Mouse (Mus musculus) Patski (cell line): Measurements from ENCODE around the gene Ier5. TPM values are rescaled to one million over a fixed set of nuclear protein-coding genes. Genes with fewer than 3 reads are reported as not detected.

ENCODE experiments used
- ATAC-seq: fragments of 100-300 bp; one replicate; pipeline ENCODE4 v1.8.0; 2021
- CTCF ChIA-PET: fragments of 350-600 bp; sonication (Branson Sonifier 250); formaldehyde crosslinking; loops from one replicate; lab custom pipeline; 2022; ENCODE audit warnings: inconsistent platforms; lab: Charles Lee
- POLR2A ChIA-PET: fragments of 350-600 bp; sonication (Branson Sonifier 250); formaldehyde crosslinking; loops from one replicate; lab custom pipeline; 2022; ENCODE audit warnings: antibody characterized with exemption, inconsistent platforms; lab: Charles Lee
- DNase-seq: peaks from one replicate; pipeline ENCODE4 v3.0.0-alpha.2; 2011; ENCODE audit warnings: low read depth, low spot score
- H3K27me3 ChIP-seq: fragments of 371-371 bp; one replicate; pipeline ENCODE4 v1.5.1; 2021
- CTCF ChIP-seq: fragments of 100-300 bp; IDR thresholded peaks from one replicate; pipeline ENCODE4 v1.5.1; 2021
- in situ Hi-C: fragments of 300-500 bp; cut with MboI; formaldehyde crosslinking; loops from 3 replicates; pipeline ENCODE4 v1.11.1; 2018; ENCODE audit warnings: low pct_unique_long_range_greater_than_20kb, mixed read lengths
- polyA plus RNA-seq: library from polyadenylated mRNA; unstranded; gene quantifications from one replicate; pipeline ENCODE4 v1.2.3, GENCODE M21; 2021

Ier5 gene
- 43.2 TPM for polyA plus RNA-seq

DNA sequence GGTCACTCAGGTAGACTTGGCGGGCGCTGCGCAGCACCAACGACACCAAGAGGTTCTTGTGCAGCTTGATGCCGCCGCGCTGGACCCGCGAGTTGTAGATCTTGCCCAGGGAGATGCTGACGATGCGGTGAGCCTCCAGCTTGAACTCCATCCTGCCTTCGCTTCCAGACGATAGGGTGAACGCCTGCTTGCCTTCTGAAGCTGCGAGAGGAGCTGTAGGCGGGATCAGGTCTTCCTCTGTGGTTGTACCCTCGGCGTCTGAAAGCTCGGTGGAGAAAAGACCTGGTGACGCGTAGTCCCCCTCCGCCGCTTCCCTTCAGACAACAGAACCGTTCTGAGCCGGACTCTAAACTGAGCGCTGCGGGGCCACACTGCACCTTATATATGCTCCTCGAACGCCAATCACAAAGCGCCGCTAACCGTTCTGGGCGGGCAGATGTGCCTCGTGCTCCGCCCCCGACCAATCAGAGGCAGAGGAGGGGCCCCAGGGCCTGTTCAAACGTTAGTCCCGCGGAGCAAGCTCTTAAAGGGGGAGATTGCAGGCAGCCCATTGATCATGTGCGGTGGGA, at the start of gene Ier5:
Ier5 (minus strand) TSS at position 357 of the 569 bp plus-strand sequence.
- peak; percentile 93 for DNase-seq
- peak; percentile 88 for ATAC-seq
- TF ChIP-seq CTCF: no peak
- in situ Hi-C loops: loop anchor here (5.0 to 25.0 kb wide), 3 partner anchors 47 to 1587 kb away; no protein-coding TSS in a partner anchor
- no peaks in the 10 kb centered on the region for H3K27me3 ChIP-seq
- ChIA-PET CTCF (interaction anchor here (0.6 to 8.9 kb wide), 6 partner anchors 12 to 126 kb away, joined by 3 to 71 read pairs (median 3); no protein-coding TSS in a partner anchor), POLR2A (interaction anchor here (0.7 to 6.6 kb wide), 17 partner anchors 11 to 146 kb away, joined by 3 to 78 read pairs (median 4); partner anchors contain the start of genes BC034090 and Mr1)

DNA sequence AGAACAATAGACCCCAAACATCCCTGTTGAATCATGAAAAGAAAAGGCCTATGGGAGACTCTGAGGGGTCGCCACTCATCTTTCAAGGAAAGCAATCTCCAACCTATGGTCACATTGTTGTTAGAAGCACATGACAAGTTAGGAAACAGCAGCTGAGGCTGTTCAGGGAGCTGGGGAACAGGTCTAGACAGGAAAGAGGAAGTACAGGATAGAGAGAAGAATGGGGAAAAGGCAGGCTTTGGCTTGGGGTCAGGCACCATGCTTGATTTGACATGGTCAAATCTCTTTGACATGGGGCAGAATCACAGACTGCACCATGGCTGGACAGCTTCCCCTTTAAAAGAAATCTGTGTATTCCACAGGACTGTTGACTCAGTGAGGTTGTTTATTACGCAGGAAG, 47.8 kb upstream of the Ier5 start:
- no peak for ATAC-seq

DNA sequence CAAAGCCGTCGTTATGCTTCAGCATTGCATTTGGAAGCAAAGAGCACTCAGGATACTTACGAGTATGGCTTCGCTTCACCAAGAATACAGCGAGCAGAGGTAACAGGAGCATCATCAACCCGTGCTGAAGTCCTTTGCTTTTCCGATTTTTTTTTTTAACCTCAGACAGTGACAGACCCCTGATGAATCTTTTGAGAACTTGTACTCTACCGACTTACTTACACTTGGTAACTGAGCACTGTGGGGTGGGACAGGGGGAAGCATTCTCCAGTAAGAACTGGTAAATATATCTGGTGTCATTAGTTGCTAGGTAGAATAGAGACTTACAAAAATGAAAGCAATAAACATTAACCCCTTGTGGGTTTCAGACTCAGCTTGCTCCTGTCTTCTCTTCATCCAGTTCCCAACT, 47.1 kb upstream of the Ier5 start, which contains the start of gene Mr1:
Mr1 (minus strand) TSS at position 243 of the 409 bp plus-strand sequence.
- no peaks in the 10 kb centered on the region for H3K27me3 ChIP-seq
- DNase-seq: no peak
- CTCF ChIA-PET: interaction anchor here (1.3 to 1.6 kb wide), 2 partner anchors 8 to 98 kb away, joined by 3 to 6 read pairs; no protein-coding TSS in a partner anchor
- in situ Hi-C loops: no loop called here
- peak; percentile 88 for ATAC-seq
- no peak for TF ChIP-seq CTCF
- POLR2A ChIA-PET: interaction anchor here (1.2 to 2.7 kb wide), 2 partner anchors 48 to 95 kb away, joined by 3 to 12 read pairs; partner anchors contain the start of gene Ier5

More for the DNA sequence above, 47.8 kb upstream of the Ier5 start:
- in situ Hi-C loops: no loop called here
- no peaks in the 10 kb centered on the region for H3K27me3 ChIP-seq
- ChIA-PET CTCF (interaction anchor here (1.6 kb wide), 1 partner anchor 9 kb away, joined by 6 read pairs; no protein-coding TSS in a partner anchor), POLR2A (interaction anchor here (1.2 to 2.7 kb wide), 2 partner anchors 48 to 96 kb away, joined by 3 to 12 read pairs; partner anchors contain the start of gene Ier5)
- DNase-seq: no peak
- no peak for TF ChIP-seq CTCF

DNA sequence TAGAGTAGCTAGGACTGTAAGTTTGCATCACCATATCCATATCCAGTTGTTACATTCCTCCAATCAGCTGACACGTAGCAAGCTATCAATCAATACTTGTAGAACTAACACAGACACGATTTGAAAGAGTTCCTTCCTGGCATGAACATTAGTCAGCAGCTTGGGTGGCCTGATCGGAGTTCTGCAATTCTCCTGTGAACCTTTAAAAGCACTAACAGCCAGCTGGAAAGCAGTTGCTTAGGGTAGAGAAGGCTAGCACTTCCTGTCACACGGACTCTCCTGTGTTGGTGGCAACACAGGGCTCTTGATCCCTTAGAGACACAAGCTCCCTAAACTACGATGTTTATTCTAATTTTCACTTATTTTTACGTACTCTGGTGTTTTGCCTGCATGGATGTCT, 46.2 kb upstream of the Ier5 start:
- no peak for DNase-seq
- ChIA-PET CTCF (interaction anchor here (1.0 to 1.9 kb wide), 7 partner anchors 9 to 97 kb away, joined by 3 to 5 read pairs (median 3); partner anchors contain the start of gene Stx6), POLR2A (interaction anchor here (0.7 to 2.7 kb wide), 4 partner anchors 11 to 94 kb away, joined by 3 to 12 read pairs (median 4); partner anchors contain the start of gene Ier5)
- TF ChIP-seq CTCF: no peak
- in situ Hi-C loops: no loop called here
- no peaks in the 10 kb centered on the region for H3K27me3 ChIP-seq
- ATAC-seq: peak; percentile 31

DNA sequence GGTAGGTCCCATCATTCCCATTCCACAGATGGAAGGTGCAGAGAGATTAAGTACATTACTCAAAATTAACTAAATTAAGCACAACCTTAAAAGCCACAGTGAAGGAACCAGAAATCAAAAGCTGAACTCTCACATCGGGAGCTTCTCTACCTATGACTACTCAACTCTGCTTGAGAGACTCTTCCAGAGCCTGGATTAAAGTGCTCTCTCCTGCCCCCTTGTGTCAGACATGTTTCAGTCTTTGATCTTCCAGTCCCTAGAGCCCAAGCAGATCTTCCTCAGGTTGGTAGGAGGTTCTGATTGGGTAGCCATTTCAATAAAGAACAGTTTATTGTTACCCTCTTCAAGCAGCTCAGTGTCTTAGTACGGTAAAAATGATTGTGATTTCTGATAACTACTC, 40.6 kb upstream of the Ier5 start:
- ChIA-PET CTCF (interaction anchor here (1.2 to 3.6 kb wide), 3 partner anchors 17 to 89 kb away, joined by 3 to 11 read pairs (median 5); partner anchors contain the start of gene Ier5), POLR2A (interaction anchor here (1.4 kb wide), 1 partner anchor 43 kb away, joined by 3 read pairs; no protein-coding TSS in a partner anchor)
- DNase-seq: no peak
- TF ChIP-seq CTCF: peak; percentile 64
- no peak for ATAC-seq
- in situ Hi-C loops: no loop called here
- H3K27me3 ChIP-seq: no peaks in the 10 kb centered on the region

DNA sequence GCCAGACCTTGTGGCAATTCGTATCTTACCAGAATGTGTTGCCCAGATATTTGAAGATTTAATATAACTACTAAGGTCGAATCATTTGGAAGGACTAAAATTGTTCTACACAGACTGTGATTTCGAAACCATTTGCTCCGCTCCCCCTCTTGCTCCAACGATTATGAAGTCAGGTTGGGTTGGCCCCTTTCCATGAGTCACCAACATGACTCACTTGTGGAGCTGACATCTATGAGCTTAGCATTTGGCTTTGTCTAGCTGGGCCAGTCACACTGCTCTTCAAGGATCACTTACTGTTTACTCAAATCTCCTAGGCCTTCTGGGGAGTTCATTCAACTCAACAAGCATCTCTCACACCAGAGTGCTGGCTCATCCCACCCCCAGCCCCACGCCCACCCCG, 39.4 kb upstream of the Ier5 start:
- TF ChIP-seq CTCF: no peak
- in situ Hi-C loops: no loop called here
- POLR2A ChIA-PET: interaction anchor here (0.6 to 1.5 kb wide), 2 partner anchors 27 to 34 kb away, joined by 3 to 8 read pairs; no protein-coding TSS in a partner anchor
- ATAC-seq (peak; percentile 91), DNase-seq (peak; percentile 87)
- CTCF ChIA-PET: interaction anchor here (1.4 to 3.6 kb wide), 4 partner anchors 9 to 88 kb away, joined by 5 to 11 read pairs (median 6); no protein-coding TSS in a partner anchor
- H3K27me3 ChIP-seq: no peaks in the 10 kb centered on the region

DNA sequence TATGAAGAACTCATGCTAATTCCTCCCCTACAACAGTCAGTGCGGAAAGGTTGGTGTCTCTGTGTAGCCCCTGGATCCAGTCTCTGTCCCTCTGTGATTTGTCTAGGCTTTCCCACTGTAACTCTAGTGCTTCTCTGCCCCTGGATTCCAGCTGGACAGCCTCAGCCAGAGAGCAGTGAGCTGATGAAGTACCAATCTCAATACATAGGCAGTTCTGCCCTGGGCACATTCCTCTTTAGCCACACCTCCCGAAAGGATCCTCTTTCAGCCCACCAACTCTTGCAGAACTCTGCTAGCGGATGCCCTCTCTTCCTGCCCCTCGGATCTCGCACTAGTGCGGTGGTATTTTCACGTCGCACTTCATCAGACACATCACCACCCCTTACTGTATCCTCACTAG, 35.4 kb upstream of the Ier5 start:
- no peak for DNase-seq
- ChIA-PET POLR2A (no interaction called here), CTCF (interaction anchor here (1.0 to 1.1 kb wide), 3 partner anchors 11 to 108 kb away, joined by 3 read pairs; no protein-coding TSS in a partner anchor)
- ATAC-seq: no peak
- H3K27me3 ChIP-seq: no peaks in the 10 kb centered on the region
- in situ Hi-C loops: no loop called here
- no peak for TF ChIP-seq CTCF

DNA sequence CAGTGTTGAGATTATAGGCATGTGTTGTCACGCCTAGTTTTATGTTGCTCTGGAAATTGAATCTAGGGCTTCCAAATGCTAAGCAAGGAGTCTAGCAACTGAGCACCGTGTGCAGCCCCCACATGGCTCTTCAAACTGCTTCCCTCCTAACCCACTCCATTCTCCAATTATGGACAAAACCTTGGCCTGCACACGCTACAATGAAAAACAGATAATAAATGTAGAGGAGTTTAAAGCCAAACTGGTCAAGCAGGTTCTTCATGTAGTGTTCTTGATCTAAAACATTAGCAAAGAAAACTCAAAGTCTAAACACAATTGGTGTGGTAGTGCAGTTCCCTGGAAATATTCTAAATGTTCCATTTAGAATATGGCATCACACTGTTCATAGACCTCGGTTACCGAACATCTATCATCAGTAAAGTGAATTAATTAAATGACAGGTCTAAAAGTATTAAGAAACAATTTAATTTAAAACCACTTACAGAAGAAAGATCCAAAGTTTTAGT, 28.0 kb upstream of the Ier5 start:
- no peak for TF ChIP-seq CTCF
- H3K27me3 ChIP-seq: no peaks in the 10 kb centered on the region
- no peak for ATAC-seq
- no peak for DNase-seq
- ChIA-PET CTCF (no interaction called here), POLR2A (no interaction called here)
- in situ Hi-C loops: no loop called here

DNA sequence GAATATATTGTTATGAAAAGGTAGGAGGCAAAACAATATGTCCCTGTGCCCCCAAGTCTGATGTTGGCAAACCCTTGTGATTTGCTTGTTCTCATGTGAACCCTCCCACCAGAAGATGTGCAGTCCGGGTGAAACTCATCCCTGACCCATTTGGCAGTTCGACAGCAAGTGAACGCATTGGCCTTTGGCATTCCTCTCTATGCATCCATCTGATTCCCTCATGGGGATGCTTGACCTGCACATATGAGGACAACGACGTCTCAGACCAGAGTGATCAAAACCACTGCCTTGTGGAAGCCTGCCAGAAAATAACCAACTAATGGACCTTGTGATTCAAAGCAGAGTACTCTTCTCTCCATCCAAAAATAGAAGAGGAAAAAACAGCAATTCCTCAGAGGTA, 27.3 kb upstream of the Ier5 start:
- H3K27me3 ChIP-seq: no peaks in the 10 kb centered on the region
- no peak for TF ChIP-seq CTCF
- in situ Hi-C loops: no loop called here
- no peak for DNase-seq
- ChIA-PET CTCF (interaction anchor here (1.0 kb wide), 1 partner anchor 10 kb away, joined by 4 read pairs; no protein-coding TSS in a partner anchor), POLR2A (no interaction called here)
- ATAC-seq: no peak

DNA sequence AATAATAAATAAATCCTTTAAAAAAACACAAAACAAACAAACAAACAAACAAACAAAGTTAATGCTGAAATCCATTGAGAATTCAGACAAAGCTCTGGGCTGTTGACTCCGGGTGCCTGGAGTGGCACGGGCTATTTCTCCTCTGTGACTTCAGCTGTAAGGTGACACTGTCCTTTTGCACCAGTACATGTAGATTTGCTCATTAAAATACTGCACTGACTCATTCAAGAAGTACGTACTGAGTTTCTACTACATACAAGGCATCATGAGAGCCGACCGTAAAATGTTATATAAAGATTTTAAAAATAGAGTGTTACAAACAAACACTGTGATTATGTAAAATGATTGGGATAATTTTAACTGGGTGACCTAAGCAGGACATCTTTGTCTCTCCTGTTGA, 25.0 kb upstream of the Ier5 start:
- CTCF ChIA-PET: no interaction called here
- H3K27me3 ChIP-seq: no peaks in the 10 kb centered on the region
- POLR2A ChIA-PET: no interaction called here
- in situ Hi-C loops: no loop called here
- TF ChIP-seq CTCF: no peak
- DNase-seq (no peak), ATAC-seq (no peak)
